Mouse (Mus musculus): Measurements from ENCODE around the gene Chst15.

DNA sequence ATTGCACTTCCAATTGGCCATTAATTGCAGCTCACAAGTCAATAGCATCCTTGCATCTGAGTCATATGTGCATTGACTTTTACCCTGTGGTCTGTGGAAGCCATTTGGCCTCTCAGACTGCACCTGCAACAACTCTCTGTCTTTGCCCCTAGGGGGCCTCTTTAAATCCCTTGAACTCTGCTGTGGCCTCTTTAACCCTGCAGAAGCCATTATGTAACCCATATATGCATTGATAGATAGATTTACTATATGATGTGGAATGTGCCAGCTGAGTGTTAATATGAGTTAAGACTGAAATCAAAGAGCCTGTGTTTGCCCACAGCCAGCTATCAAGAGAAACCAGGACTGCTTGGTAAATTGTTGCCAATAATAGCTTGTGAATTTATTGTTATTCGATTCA lies 118.2 kb downstream of the Chst15 start:
- no peak for TF ChIP-seq POLR2A (IDR thresholded peaks at IDR 0.05; ENCODE audit: insufficient read depth, low read depth, low read length)
- TF ChIP-seq EP300 (IDR thresholded peaks at IDR 0.05; ENCODE audit: insufficient read depth, low read depth, low read length): no peak
- no peak for TF ChIP-seq CTCF (IDR thresholded peaks at IDR 0.05)

All from heart, adult 2 months (tissue).